Mouse (Mus musculus): Measurements from ENCODE around the gene Slc51a. TPM values are rescaled to one million over a fixed set of nuclear protein-coding genes. Genes with fewer than 3 reads are reported as not detected.
"Not testable (repeated sequence)": the region's sequence is repeated elsewhere in the genome, so short reads cannot be mapped to it uniquely, and the experiment has no call there.

Gene Slc51a
- polyA plus RNA-seq, 1 experiment, result 0.04 TPM

GRCm38 (mm10) chr16:32461713-32462112, 26.0 kb downstream of the Slc51a start:
- no peak for DNase-seq (ENCODE audit: low read depth)
- TF ChIP-seq CTCF (IDR thresholded peaks at IDR 0.05; ENCODE audit: borderline replicate concordance, extremely low read depth, insufficient read depth, insufficient read length) (no peak), POLR2A (IDR thresholded peaks at IDR 0.05; ENCODE audit: borderline replicate concordance, extremely low read depth, insufficient read depth, insufficient read length, poor library complexity, severe bottlenecking) (no peak)

GRCm38 (mm10) chr16:32460518-32460917, 27.2 kb downstream of the Slc51a start:
- no peak for TF ChIP-seq CTCF (IDR thresholded peaks at IDR 0.05; ENCODE audit: borderline replicate concordance, extremely low read depth, insufficient read depth, insufficient read length)
- TF ChIP-seq POLR2A (IDR thresholded peaks at IDR 0.05; ENCODE audit: borderline replicate concordance, extremely low read depth, insufficient read depth, insufficient read length, poor library complexity, severe bottlenecking), result no peak

GRCm38 (mm10) chr16:32457589-32458386, 29.9 kb downstream of the Slc51a start:
- DNase-seq (ENCODE audit: low read depth), result peak; percentile 57
- no peak for TF ChIP-seq POLR2A (IDR thresholded peaks at IDR 0.05; ENCODE audit: borderline replicate concordance, extremely low read depth, insufficient read depth, insufficient read length, poor library complexity, severe bottlenecking)
- peak; percentile 42; the same call in 1 of the 2 replicates for TF ChIP-seq CTCF (IDR thresholded peaks at IDR 0.05; ENCODE audit: borderline replicate concordance, extremely low read depth, insufficient read depth, insufficient read length)

More at GRCm38 (mm10) chr16:32460518-32460917, 27.2 kb downstream of the Slc51a start:
- peak; percentile 12 for DNase-seq (ENCODE audit: low read depth)

- TF ChIP-seq POLR2A (IDR thresholded peaks at IDR 0.05; ENCODE audit: borderline replicate concordance, extremely low read depth, insufficient read depth, insufficient read length, poor library complexity, severe bottlenecking) (no peak), CTCF (IDR thresholded peaks at IDR 0.05; ENCODE audit: borderline replicate concordance, extremely low read depth, insufficient read depth, insufficient read length) (no peak)
- no peak for DNase-seq (ENCODE audit: low read depth)
These were observed 30.9 kb downstream of the Slc51a start for GRCm38 (mm10) chr16:32456761-32457160.

GRCm38 (mm10) chr16:32456086-32456485, 31.6 kb downstream of the Slc51a start:
- TF ChIP-seq CTCF (IDR thresholded peaks at IDR 0.05; ENCODE audit: borderline replicate concordance, extremely low read depth, insufficient read depth, insufficient read length) (no peak), POLR2A (IDR thresholded peaks at IDR 0.05; ENCODE audit: borderline replicate concordance, extremely low read depth, insufficient read depth, insufficient read length, poor library complexity, severe bottlenecking) (no peak)
- no peak for DNase-seq (ENCODE audit: low read depth)

- DNase-seq (ENCODE audit: low read depth), result no peak
- no peak for TF ChIP-seq CTCF (IDR thresholded peaks at IDR 0.05; ENCODE audit: borderline replicate concordance, extremely low read depth, insufficient read depth, insufficient read length)
- no peak for TF ChIP-seq POLR2A (IDR thresholded peaks at IDR 0.05; ENCODE audit: borderline replicate concordance, extremely low read depth, insufficient read depth, insufficient read length, poor library complexity, severe bottlenecking)
These were observed 33.0 kb downstream of the Slc51a start for GRCm38 (mm10) chr16:32454646-32455045.

GRCm38 (mm10) chr16:32453102-32453501, 34.6 kb downstream of the Slc51a start:
- no peak for DNase-seq (ENCODE audit: low read depth)
- no peak for TF ChIP-seq POLR2A (IDR thresholded peaks at IDR 0.05; ENCODE audit: borderline replicate concordance, extremely low read depth, insufficient read depth, insufficient read length, poor library complexity, severe bottlenecking)
- TF ChIP-seq CTCF (IDR thresholded peaks at IDR 0.05; ENCODE audit: borderline replicate concordance, extremely low read depth, insufficient read depth, insufficient read length), result no peak

- no peak for DNase-seq (ENCODE audit: low read depth)
- TF ChIP-seq CTCF (IDR thresholded peaks at IDR 0.05; ENCODE audit: borderline replicate concordance, extremely low read depth, insufficient read depth, insufficient read length), result no peak
- TF ChIP-seq POLR2A (IDR thresholded peaks at IDR 0.05; ENCODE audit: borderline replicate concordance, extremely low read depth, insufficient read depth, insufficient read length, poor library complexity, severe bottlenecking), result no peak
These were observed 37.5 kb downstream of the Slc51a start for GRCm38 (mm10) chr16:32450133-32450532.

GRCm38 (mm10) chr16:32449665-32450064, 38.0 kb downstream of the Slc51a start:
- no peak for DNase-seq (ENCODE audit: low read depth)

GRCm38 (mm10) chr16:32446563-32447138, 41.0 kb downstream of the Slc51a start:
- DNase-seq (ENCODE audit: low read depth), result no peak
- TF ChIP-seq CTCF (IDR thresholded peaks at IDR 0.05; ENCODE audit: borderline replicate concordance, extremely low read depth, insufficient read depth, insufficient read length) (no peak), POLR2A (IDR thresholded peaks at IDR 0.05; ENCODE audit: borderline replicate concordance, extremely low read depth, insufficient read depth, insufficient read length, poor library complexity, severe bottlenecking) (no peak)

More at GRCm38 (mm10) chr16:32449665-32450064, 38.0 kb downstream of the Slc51a start:
- TF ChIP-seq POLR2A (IDR thresholded peaks at IDR 0.05; ENCODE audit: borderline replicate concordance, extremely low read depth, insufficient read depth, insufficient read length, poor library complexity, severe bottlenecking), result no peak

- TF ChIP-seq CTCF (IDR thresholded peaks at IDR 0.05; ENCODE audit: borderline replicate concordance, extremely low read depth, insufficient read depth, insufficient read length) (no peak), POLR2A (IDR thresholded peaks at IDR 0.05; ENCODE audit: borderline replicate concordance, extremely low read depth, insufficient read depth, insufficient read length, poor library complexity, severe bottlenecking) (no peak)
- no peak for DNase-seq (ENCODE audit: low read depth)
These were observed 42.1 kb downstream of the Slc51a start for GRCm38 (mm10) chr16:32445558-32445957.

- DNase-seq (ENCODE audit: low read depth), result not testable (repeated sequence)
These were observed 43.1 kb downstream of the Slc51a start for GRCm38 (mm10) chr16:32444615-32445014.
